ENCODE assay signal across 11 mouse cellular contexts in genomic region chr6:60985919-60986318, GRCm38 (mm10).
DNase-seq lines count a peak whose midpoint lies in the region; ATAC-seq and TF ChIP-seq lines count a peak whose summit lies in the region.
"Had no signal": no experiment of that assay in that cellular context is flagged by ENCODE, and none has a peak within 500 bp of the region (broad histone marks: within the 10 kb centered on the region; RNA-seq: fewer than 3 reads in every experiment).

No protein-coding gene starts in this region.

- H3K4me1 ChIP-seq in E14TG2a.4 (replicated peaks; ENCODE audit: low read depth, low read length): no peaks in the 10 kb centered on the region
- H3K4me1 ChIP-seq: embryonic facial prominence, embryonic 13.5 days had no signal

- no peaks in the 10 kb centered on the region for H3K36me3 ChIP-seq in E14TG2a.4 (ENCODE audit: insufficient read depth, low read length)
- H3K36me3 ChIP-seq: embryonic facial prominence, embryonic 13.5 days had no signal

- 0 out of 2 replicates have a peak, but pooled peaks have one; percentile 62 for ATAC-seq in erythroblast, adult 5-6 weeks (replicated peaks; ENCODE audit: low FRiP score, poor library complexity, severe bottlenecking)

- no peaks in the 10 kb centered on the region for H3K27me3 ChIP-seq in E14TG2a.4 (ENCODE audit: insufficient read depth, low read length)
- H3K27me3 ChIP-seq: embryonic facial prominence, embryonic 13.5 days had no signal

- peak; percentile 12 for DNase-seq in cerebellum, adult 9-10 months
- no peak for DNase-seq in cerebellum, adult 9-11 months
- peak; percentile 19 for DNase-seq in kidney, adult 9 months
- no peak for DNase-seq in kidney, postnatal 36 days
- no peak for DNase-seq in ovary, postnatal 14 days (ENCODE audit: low spot score)
- no peak for DNase-seq in layer of hippocampus, adult 8-10 months (ENCODE audit: low spot score in 2 of 2)
- DNase-seq: adrenal gland, postnatal 25 days; B cell, adult 2 months had no signal

- peak; percentile 25; the same call in 1 of the 2 replicates for TF ChIP-seq CTCF in E14TG2a.4 (conservative IDR thresholded peaks at IDR 0.05; ENCODE audit: low read length)

- no peaks in the 10 kb centered on the region for H3K9me3 ChIP-seq in E14TG2a.4 (ENCODE audit: low read length)
- H3K9me3 ChIP-seq: embryonic facial prominence, embryonic 13.5 days had no signal

- no peak overlapping the region for H3K4me3 ChIP-seq in E14TG2a.4 (replicated peaks; ENCODE audit: low read length)
- H3K4me3 ChIP-seq: embryonic facial prominence, embryonic 13.5 days had no signal

Comparison
In these comparisons a context has a peak if more than half of its experiments do, and no peak if none do; other contexts are left out.
1. DNase-seq: peak in cerebellum, adult 9-10 months (single experiment) and kidney, adult 9 months (single experiment); none in cerebellum, adult 9-11 months (single experiment), kidney, postnatal 36 days (0 of 2), ovary, postnatal 14 days (single experiment) and layer of hippocampus, adult 8-10 months (0 of 2).